Mouse (Mus musculus): ENCODE data around the gene Mrtfa.

The Mrtfa gene

DNA sequence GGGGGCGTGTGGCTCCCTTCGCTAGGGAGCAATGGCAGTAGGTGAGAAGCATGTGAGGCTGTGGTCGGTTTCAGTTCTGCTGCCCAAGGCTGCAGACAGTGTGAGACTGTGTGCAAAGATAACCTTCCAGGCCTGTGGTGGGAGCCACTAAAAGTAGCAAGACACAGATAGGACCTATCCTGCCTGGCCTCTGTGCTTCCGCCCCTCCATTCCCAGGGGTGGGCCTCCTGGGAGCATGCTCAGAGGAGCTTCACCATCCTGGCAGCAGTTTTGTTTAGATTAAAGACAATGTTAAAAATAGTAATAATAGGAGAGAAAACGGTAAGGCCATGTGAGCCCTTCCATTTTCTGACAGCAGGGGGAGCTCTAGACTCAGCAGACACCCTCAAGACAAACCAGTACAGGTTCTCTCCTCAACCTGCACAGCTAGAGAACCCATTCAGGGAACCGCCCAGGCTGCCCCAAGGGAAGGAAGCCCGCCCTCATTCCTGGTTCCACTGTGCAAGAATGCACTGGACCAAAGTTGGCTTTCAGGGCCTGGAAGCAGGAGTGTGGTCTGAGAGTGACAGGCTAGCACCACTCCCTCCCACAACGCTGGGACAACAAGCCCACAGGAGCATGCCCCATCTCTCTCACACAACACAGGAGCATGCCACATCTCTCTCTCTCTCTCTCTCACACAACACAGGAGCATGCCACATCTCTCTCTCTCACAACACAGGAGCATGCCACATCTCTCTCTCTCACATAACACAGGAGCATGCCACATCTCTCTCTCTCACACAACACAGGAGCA is 163.0 kb downstream of the Mrtfa start:
- peak; percentile 90 for DNase-seq (ENCODE audit: low spot score)

DNA sequence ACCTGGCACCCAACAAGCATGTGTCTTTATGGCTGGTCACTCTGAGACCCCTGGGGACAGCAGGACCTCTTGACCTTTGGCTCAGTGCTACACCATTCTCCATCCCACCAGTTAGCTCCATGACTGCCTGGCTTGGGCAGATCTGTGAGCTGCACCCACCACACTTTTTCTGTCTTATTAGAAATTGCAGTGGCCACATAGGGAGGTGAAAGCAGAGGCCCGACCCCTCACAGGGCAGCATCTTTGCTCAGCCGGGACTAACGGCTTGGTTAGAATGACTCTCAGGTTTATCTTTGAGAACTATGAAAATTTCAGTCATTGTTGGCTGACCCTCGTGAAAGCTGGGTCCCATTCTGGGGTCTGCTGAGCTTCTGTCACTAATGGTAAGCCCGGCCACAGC is 163.7 kb downstream of the Mrtfa start:
- DNase-seq (ENCODE audit: low spot score) = no peak

DNA sequence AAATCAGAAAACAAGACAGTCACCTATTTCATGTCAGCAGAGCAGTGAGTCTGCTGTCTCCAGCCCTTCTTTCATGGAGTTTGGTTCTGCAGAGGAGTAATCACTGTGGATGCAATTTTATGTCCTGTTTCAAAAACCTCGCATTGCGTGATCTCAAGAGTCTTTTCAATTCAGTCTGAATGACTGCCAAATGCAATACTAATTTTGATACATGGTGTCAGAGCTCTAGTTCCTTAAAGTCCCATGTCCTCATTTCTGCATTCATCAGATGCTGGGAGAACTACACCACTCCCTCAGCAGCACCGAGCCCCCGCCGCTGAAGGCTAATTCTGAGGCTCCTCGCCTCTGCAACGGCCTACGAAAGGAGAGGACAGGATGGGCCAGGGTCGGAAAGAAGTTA is 166.7 kb downstream of the Mrtfa start:
- DNase-seq (ENCODE audit: low spot score) = no peak

DNA sequence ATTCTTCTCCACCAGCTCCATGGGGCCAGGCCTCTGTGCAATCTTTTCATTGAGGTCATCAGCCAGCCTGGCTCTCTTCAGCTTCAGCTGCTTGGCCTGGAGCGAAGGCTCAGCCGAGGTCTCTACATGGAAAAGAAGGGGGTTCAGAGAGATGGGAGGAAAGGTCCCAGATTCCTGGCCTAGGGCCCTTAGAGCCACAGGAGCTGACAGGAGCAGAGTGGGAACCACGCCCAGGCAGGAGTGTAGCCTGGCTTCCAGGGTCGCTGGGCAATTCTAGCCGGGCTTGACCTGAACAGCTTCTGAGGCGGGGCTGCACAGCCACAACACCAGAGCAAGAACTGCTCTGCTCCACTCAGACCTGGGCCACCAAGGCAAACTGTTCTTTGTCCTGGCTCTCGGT is 168.1 kb downstream of the Mrtfa start:
- no peak for DNase-seq (ENCODE audit: low spot score)

DNA sequence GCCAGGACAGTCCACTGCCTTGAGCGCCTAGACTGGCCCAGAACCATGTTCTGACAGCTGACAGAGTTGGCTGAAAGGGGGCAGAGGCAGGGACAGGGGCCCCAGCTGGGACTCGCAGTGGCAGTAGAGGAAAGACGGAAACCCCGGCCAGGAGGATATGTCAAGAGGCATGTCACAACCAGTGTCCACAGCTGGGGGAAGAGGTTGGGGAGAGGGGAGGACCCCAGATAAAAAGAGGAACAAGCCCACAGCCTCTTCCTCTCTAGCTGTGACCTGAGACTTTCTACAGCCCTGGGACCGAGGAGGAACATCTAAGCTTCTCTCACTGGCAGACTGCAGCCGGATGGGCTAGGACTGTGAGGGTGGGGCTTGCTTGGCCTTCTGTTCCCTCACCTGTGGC is 169.2 kb downstream of the Mrtfa start:
- no peak for DNase-seq (ENCODE audit: low spot score)

DNA sequence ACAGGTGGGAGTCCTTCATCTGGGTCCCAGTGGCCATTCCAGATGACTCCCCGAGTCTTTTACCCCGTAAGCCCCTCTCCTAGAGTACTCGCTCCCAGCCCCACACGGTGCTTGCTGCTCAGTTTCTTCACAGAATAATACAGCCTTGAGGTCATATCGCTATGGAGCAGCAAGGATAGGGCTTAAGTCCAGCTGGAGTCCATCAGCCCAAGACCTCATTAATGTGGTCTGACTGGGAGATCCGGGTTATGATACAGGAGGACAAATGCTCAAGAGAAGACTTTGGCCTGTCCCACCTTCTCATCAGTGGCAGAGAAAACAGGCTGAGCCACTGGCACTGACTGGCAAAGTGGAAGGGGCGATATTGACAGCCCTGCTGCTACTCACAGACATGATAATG is 173.2 kb downstream of the Mrtfa start:
- DNase-seq (ENCODE audit: low spot score) = no peak

DNA sequence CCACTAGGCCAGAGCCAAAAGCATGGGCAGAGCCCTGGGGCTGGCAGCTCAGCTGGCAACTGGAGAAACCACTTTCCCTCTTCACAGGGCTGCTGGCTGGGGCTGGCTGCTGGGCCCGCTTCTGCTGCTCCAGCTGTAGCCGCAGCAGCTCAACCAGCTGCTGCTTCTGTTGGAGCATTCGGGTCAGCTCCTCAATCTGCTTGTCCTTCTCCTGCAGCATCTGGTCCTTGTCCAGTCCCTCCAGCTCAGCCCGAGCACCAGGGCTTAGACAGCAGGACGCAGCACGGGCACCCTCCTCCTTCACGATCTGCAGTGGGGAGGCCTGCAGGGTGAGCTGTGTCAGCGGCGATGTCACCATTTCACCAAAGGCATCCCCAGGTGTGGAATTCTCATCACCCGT is 174.1 kb downstream of the Mrtfa start:
- no peak for DNase-seq (ENCODE audit: low spot score)

DNA sequence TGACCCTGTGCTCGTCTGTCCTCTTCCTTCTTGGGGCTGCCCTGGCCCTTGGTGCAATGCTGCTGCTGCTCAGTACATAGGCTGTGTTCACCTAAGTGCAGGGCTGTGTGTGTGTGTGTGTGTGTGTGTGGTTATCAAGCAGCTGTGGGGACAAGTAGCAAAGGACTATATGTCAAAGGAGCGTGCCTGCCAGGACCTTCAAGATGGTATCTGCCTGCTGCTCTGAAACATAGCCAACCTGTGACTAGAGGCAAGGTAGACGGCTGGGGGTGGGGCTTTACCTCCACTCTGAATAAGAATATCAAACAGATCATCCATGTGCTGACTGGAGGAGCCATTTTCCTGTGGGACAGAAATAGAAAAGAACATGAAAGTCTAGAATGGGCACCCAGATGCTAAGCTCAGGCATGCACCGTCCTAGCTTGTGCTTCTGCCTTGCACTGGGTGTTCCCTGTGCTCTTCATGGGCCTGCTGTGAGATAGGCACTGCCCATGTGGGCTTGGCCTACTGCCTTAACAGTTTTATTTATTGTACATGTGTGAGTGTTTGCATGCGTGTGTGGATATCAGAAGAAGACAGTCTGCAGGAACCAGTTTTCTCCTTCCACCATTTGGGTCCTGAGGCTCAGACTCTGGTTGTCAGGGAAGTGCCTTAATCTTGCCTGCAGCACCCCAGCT is 175.4 kb downstream of the Mrtfa start:
- DNase-seq (ENCODE audit: low spot score) = no peak

DNA sequence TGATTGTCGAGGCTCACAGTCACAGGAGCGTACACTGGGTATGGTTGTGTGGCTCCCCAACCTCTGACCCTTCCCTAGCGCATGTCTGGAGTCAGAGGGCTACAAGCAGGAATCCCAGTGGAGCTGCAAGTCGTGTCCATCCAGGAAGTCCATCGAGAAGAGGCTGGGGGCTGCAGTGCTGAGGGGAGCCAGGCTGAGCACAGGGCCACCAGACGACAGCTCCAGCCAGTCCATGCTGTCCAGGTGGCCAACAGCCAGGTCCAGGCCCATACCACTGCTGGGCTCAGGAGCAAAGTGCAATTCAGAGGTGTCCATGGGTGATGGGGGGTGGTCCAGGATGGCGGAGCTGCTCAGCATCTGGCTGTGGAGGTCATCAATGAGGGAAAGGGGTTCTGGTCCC is 177.4 kb downstream of the Mrtfa start:
- DNase-seq (ENCODE audit: low spot score) = no peak

DNA sequence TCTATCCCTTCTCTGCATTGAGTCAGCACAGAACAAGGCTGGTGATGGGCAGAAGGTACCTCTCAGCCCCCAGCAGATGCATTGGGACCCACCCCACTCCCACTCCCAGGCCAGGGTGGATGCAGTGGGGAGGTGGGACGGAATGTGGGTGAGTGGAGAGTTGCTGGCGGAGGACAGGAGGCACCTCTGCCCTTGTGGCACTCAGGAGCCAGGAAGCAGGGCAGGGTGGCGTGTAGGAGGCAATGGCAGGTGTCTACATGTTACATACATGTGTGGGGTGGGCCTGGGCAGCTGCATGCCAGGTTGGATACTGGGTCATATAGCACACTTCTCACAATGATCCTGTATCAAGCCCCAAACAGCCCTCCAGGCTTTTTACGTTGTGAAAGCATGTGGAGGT is 178.2 kb downstream of the Mrtfa start:
- no peak for DNase-seq (ENCODE audit: low spot score)

DNA sequence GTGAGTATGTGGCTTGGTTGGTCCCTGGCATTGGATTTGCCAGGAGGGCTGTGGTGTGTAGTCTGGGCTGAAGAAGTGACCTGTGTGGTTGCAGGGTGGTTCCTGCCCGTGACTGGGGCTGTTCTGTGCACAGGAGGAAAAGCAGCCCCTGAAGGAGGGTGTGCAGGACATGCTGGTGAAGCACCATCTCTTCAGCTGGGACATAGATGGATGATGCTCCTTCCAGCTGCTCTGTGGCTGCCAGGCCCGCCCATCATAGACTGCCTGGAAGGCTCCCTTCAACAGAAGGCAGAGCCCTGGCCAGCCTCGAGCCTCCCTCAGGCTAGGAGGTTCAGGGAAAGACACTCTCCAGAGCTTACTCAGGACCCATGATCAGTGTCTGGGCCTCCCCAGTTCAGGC is 179.0 kb downstream of the Mrtfa start:
- DNase-seq (ENCODE audit: low spot score) = no peak

DNA sequence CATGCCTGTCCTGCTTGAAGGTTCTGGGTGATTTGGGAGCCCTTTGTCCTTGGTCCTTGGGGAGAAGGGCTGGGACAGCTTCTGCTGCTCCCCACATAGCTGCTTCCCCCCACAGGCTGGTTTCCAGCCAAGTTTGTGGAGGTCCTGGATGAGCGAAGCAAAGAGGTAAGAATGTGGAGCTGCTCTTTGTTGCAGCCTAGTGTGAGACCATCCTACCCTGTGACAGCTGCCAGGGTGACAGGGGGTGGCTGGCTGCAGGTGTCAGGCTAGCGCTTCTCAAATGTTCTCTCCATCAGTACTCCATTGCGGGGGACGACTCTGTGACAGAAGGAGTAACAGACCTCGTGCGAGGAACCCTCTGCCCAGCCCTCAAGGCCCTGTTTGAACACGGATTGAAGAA is 180.4 kb downstream of the Mrtfa start:
- DNase-seq (ENCODE audit: low spot score) = no peak

DNA sequence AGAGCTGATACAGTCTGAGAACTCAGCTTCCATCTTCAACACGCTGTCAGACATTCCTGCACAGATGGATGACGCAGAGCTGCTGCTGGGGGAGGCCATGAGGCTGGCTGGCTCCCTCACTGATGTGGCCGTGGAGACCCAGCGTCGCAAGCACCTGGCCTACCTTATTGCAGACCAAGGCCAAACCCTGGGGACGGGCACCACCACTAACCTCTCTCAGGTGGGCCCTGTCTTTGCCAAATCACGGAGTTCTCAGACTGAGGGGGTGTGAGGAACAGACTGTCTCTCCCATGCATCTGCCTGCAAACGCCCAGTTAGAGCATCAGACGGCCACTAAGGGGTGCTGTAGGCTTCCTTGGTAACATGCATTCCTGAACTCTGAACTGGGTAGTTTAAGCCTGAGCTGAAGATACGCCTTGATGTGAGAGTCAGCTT is 181.9 kb downstream of the Mrtfa start:
- no peak for DNase-seq (ENCODE audit: low spot score)

DNA sequence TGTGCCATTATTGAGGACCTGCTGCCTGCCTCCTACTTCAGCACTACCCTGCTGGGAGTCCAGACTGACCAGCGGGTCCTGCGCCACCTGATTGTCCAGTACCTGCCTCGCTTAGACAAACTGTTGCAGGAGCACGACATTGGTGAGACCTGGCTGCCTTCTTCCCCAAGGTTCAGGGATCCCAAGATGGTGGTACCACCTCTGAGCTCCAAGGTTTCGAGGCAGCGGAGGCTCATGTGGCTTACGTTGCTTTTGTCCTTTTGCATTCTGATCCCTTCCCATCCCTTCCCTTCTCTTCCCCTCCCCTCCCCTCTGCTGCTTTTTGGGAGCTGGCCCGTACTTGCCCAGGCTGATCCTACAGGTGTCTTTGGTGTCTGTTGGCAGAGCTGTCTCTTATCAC is 182.7 kb downstream of the Mrtfa start:
- DNase-seq (ENCODE audit: low spot score) = no peak

DNA sequence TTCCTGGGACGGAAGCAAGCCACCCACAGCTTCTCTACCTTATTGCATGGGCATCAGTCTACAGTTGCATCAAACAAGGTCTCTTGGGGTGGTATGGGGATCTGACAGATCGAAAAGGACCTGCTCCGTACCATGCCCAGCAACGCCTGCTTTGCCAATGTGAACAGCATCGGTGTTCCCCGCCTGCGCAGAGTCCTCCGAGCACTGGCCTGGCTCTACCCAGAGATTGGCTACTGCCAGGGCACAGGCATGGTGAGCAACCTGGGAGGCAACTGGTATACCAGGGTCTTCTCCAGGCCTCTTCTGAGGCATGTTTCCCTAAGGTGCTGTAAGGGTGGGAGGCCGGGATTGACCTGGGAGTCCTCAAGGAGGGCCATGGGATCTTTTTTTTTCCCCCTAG is 183.2 kb downstream of the Mrtfa start:
- no peak for DNase-seq (ENCODE audit: low spot score)

DNA sequence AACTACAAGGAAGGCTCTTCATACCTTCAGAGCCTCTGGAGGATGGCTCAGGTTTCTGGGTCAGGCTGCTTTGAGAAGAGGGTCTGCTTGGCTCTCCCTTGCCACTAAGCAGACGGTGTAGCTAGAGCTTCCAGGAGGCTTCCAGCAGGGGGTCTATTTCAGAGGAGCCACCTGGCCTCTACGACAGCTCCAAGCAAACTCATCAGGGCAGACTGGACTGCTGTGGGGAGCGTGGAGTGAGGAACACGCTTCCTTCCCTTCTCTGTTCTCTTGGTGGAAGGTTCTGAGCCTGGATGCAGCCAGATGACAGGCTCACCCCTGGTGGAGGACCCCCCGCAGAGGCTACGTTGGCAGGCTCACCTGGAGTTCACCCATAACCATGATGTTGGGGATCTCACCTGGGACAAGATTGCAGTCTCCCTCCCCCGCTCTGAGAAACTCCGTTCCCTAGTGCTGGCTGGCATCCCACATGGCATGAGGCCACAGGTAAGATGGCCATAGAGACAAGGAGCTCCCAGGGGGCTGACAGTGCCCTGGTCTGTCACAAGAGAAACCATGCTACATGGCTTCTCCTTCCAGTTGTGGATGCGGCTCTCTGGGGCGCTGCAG is 184.3 kb downstream of the Mrtfa start:
- DNase-seq (ENCODE audit: low spot score) = no peak

DNA sequence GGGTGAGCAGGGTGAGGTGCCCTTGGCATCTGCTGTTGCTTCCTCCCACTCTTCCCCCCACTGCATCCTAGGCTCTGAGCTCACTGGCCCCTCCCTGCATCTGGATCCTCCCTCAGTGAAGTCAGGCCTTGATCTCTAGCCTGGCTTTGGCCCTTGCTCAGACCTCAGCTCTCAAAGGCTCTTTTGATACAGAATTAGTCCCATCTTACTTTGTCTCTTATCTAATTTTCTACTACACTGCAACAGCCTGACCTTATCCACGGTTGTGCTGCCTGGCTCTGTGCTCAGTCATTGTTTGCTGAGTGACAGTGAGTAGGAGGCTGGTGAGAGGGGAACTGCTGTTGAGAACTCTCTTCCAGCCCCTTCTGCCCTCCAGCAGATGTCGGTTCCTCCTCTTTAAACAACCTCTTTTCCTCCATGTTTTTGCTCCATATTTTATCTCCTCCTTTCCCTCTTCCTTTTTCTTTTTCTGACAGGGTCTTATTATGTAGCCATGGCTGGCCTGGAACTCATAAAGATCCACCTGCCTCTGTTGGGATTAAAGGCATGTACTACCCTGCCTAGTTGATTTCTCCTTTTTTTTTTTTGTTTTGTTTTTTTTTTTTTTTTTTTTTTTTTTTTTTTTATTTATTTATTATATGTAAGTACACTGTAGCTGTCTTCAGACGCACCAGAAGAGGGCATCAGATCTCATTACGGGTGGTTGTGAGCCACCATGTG is 190.0 kb downstream of the Mrtfa start:
- no peak for DNase-seq (ENCODE audit: low spot score)

DNA sequence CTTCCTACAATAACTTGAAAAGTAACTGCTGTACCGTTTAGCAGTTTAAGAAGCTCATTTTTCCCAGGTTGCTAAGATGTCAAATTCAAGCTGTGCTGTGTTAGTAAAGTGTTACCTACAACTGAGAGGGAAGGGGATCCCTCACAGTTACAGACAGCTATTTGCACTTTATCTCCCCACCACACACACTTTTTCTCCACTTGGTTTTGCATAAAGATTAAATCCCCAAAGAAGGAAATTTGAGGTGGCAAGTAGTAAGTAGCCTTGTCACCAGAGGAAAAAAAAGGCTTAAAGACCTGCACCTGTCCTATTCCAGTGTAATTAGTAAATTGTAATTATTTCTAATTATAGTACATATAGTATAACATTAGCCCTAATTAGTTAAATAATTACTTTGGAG is 193.5 kb downstream of the Mrtfa start:
- no peak for DNase-seq (ENCODE audit: low spot score)

DNA sequence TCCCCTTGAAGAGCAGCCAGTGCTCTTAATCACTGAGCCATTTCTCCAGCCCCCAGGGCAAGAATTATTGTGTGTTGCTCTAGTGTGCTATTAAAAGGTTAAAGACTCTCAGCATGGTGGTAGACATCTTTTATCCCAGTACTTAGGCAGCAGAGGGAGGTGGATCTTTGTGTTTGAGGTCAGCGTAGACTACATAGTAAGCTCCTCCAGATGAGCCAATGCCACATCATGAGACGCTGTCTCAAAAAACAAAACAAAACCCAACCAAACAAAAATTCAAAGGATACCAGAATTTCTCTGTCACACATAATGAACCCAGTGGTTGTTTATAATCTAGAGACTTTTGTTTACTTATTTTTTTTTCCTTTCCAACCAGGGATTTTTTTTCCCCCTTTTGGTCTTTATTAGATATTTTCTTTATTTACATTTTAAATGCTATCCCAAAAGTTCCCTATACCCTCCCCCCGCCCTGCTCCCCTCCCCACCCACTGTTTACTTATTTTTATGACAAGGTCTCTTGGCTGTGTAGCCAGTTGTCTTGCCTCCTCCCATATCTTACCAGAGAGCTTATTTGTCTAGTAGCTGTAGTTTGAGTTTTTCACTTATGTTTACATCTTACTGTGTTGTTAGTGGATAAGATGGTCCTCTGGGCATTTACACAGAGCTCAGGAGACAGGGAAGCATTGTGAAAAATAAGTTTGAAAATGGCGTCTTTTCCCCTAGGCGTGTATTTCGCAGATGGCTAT is 194.3 kb downstream of the Mrtfa start:
- DNase-seq (ENCODE audit: low spot score) = no peak

DNA sequence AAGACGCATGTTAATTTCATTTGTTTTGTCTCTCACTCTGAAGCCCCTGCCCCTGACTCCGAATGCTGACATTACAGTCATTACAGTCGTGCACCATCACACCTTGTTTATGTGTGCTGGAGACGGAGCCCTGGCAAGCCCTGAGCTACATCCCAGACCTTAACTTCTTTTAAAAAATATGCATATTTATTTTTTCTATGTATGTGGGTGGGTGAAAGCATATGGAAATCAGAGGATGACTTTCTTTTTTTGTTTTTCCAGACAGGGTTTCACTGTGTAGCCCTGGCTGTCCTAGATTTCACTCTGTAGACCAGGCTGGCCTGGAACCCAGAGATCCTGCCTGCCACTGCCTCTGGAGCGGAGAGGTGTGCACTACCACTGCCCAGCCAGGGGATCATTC is 195.6 kb downstream of the Mrtfa start:
- no peak for DNase-seq (ENCODE audit: low spot score)

DNA sequence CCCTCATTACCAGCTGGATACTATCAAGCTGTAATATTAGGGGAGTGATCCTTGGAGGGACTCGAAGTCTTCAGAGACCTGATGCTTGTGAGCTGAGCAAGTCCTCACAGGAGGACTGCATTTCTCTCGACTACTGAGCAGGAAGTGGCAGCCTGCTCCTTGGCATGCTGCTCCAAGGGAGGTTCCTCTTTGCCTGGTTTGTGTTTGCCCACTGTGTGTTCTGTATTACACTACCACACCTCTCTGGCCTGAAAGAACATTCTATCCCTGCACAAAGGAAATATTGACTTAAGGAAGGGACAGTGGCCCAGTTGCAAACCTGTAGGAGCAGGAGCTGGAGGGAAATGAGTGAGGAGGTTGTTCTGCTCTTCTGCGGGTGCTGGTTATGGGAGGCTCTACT is 200.8 kb downstream of the Mrtfa start:
- DNase-seq (ENCODE audit: low spot score) = no peak

DNA sequence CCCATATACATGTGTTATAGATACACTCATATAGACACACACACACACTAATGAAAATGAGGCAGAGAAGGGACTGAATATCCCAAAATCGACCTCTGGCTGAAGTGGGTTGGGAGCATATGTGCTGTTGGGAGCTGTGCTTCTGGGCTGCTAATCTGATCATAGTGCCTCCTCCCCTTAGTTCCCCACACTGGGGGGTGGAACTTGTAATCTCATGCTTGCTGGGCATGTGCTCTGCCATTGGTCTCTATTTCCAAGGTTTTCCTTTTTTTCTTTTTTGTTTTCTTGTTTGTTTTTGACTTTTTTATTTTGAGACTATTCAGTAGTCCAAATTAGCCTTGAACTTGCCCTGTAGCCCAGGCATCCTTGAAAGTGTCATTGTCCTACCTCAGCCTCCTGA is 202.2 kb downstream of the Mrtfa start:
- no peak for DNase-seq (ENCODE audit: low spot score)

Data from layer of hippocampus, adult 11-12 months (tissue).